Mouse (Mus musculus) spleen, embryonic (tissue): ENCODE measurements around the gene Usp12.

Experiments used
- CTCF ChIA-PET: fragments of 350-600 bp; sonication (Branson Sonifier 250); formaldehyde crosslinking; loops from one replicate; lab custom pipeline; 2022; lab: Charles Lee

Gene Usp12

DNA sequence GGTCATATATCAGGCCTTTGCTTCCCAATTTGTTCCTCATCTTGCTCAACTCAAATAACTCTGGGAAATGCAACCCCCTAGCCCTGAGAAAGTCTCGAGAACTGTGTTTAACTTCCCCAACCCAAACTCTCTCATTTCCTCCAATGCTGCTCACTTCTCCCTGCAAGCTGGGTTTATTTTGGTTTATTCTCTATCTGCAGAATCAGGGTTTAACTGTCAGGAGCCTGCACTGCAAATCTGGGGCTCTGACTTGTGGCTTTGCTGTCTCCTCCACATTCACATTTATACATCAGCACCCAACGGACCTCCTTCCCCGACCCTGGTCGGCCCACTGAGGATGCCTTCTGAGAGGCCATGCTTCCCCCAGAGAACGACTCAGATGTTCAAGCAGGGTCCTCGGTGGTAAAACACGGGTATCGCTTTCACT is 11.2 kb upstream of the Usp12 start:
- CTCF ChIA-PET: interaction anchor here (0.6 kb wide), 1 partner anchor 36 kb away, joined by 3 read pairs; no protein-coding TSS in a partner anchor

DNA sequence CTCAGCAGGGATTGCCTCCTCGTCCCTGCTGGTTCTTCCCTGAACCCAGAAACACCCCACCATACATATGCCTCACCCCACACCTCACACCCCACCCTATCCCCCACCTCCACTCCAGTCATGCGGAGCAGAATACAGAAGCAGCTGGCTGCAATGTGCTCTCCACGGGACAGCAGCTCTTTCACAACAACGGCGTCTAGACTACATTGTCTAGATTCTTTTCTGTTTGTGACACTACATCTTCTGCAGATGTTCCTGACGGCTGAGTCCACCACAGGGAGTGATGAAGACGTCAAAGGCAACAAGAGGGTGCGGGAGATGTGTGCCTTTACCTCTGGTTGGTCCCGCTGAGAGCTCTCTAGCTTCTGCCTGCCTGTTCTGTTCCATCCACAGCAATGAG is 3.2 kb upstream of the Usp12 start:
- CTCF ChIA-PET: no interaction called here

- CTCF ChIA-PET: no interaction called here
These were observed 922 bp upstream of the Usp12 start for GRCm38 (mm10) chr5:146795728-146796127.

GRCm38 (mm10) chr5:146794084-146794852 is 538 bp downstream of the Usp12 start:
- CTCF ChIA-PET: interaction anchor here (1.3 kb wide), 1 partner anchor 12 kb away, joined by 4 read pairs; no protein-coding TSS in a partner anchor

GRCm38 (mm10) chr5:146793630-146794083 is 1.1 kb downstream of the Usp12 start:
- CTCF ChIA-PET: interaction anchor here (1.3 kb wide), 1 partner anchor 11 kb away, joined by 4 read pairs; no protein-coding TSS in a partner anchor

DNA sequence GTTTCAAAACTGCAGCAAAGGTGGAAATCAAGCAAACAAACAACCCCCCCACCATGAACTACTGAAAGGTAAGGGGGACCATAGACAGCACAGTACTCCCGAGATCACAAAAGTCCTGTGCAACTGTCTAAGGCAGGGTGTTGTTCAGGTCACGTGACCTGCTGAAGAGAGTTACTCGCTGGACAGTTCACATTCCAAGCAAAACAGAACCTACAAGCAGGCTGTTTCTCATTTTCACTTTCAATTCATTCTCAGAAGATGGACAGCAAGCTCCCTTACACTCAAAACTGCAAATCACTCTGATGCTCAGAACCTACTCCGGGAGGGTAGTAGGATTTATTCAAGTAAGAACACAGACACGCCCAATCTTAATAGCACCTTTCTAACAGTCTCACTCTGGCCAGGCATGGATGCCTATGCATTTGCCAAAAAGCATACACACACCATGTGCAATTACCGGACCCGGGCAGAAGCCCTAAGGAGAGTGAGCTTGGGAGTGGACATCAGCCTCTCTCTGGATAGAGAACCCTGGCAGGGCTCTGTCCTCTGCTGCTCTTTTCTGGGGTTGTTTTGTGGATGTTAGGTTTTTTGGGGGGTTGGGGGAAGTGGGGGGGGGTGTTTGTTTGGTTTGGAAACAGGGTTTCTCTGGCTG is 2.5 kb downstream of the Usp12 start:
- CTCF ChIA-PET: interaction anchor here (0.9 kb wide), 1 partner anchor 36 kb away, joined by 19 read pairs; no protein-coding TSS in a partner anchor

DNA sequence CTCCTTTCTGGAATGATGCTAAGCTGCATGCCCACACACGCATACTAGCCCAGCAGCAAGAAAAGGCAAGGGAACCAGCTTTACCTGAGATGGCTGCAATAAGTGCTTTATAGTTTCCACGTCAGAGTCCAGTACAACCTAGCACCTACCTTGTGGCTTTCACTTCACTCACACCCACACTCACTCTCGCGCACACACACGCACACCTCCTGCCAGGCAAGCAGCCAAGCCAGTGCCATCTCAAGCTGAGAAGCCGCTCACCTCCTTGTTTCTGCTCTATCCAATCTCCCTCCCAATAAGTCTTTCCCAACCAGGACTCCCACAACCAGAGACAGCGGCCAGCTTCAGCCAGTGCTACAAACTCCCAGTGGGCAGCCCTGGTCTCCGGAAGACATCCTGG is 3.9 kb downstream of the Usp12 start:
- CTCF ChIA-PET: no interaction called here

DNA sequence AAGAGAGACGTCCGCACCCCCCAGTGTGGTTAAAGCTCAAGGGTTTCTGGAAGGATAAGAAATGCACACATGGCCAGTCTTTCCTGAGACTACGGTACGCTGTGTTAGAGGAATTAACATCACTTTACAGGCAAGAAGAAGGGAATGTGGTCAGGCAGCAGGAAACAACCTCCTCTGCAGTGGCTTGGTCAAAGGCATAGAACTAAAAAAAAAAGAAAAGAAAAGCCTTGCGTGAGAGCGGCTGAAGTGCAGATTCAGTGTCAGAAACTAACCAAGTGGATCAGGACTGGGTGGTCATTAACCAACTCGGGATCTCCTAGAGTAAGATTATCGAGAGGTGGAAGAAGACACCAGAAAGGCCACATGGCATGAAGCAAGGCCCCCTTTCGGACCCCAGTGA is 5.4 kb downstream of the Usp12 start:
- CTCF ChIA-PET: no interaction called here

DNA sequence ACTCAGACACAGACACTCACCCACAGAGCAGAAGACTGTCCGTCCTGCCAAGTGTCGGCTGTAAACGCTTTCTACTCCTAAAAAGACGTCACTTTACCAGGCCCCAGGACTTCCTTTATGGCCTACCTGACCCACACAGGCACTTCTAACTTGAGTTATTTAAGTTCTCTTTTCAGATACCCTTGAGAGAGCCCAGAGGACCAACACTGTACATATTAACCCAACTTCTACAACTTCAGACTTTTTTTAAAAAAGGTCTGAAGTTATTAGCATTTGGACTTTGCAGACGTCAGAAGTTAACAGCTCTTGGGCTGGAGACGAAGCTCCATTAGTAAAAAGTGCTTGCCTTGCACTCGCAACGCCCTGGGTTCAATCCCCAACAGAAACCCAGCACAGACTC is 8.7 kb downstream of the Usp12 start:
- CTCF ChIA-PET: no interaction called here

DNA sequence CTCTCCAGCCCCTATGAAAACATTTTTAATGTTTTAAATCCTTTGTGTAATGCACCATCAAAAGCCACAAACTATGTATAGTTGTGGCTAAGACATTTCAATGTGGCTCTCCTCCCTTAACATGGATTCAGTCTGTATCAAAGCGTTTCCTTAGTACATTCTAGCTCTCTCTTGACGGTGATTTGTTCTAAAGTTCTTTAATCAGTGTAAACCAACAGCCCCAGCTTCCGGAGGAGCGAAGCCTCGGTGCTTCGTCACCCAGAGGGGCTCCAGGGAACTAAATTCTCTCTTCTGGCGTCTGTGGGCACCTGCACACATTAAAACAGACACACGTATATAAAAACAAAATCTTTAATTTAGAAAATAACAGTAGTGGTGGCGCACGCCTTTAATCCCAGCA is 10.9 kb downstream of the Usp12 start:
- CTCF ChIA-PET: no interaction called here

DNA sequence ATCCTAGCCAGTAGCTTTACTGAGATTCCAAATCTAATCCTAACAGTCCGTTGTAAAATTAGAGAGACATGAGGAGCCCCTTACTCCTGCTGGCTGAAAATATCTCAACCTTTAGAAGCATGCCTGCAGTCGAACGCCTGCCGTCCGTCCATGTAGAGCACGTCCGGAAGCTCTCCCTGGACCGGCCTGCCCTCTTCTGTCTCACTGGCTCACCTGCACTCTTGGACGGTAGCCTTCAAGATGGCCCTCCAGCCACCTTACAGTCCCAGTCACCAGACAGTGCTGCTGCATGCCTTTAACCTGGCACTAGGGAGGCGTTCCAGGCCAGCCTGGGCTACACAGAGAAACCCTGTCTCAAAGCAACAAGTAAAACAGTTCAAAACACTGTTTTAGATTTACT is 11.5 kb downstream of the Usp12 start:
- CTCF ChIA-PET: interaction anchor here (1.4 kb wide), 1 partner anchor 11 kb away, joined by 4 read pairs; the partner anchor contains the start of gene Usp12

GRCm38 (mm10) chr5:146781663-146782062 is 13.1 kb downstream of the Usp12 start:
- CTCF ChIA-PET: interaction anchor here (1.4 kb wide), 1 partner anchor 13 kb away, joined by 4 read pairs; the partner anchor contains the start of gene Usp12

DNA sequence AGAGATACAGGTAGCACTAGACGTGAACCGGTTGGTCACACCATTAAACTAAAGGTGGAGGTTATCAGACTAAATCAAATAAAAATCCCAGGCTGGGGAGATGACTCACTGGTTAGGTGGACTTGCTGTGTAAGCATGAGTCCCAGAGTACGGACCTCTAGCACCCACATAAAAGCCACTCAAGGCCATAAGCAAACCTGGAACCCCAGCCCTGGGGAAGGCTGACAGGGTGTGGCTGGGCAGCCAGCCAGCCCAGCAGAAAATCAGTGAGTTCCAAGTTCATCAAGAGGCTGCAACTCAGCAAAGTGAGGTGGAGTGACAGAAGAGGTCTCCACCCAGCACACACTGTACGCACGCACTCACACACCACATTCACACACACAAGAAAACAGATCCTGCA is 14.9 kb downstream of the Usp12 start:
- CTCF ChIA-PET: interaction anchor here (0.5 kb wide), 1 partner anchor 10 kb away, joined by 4 read pairs; no protein-coding TSS in a partner anchor

DNA sequence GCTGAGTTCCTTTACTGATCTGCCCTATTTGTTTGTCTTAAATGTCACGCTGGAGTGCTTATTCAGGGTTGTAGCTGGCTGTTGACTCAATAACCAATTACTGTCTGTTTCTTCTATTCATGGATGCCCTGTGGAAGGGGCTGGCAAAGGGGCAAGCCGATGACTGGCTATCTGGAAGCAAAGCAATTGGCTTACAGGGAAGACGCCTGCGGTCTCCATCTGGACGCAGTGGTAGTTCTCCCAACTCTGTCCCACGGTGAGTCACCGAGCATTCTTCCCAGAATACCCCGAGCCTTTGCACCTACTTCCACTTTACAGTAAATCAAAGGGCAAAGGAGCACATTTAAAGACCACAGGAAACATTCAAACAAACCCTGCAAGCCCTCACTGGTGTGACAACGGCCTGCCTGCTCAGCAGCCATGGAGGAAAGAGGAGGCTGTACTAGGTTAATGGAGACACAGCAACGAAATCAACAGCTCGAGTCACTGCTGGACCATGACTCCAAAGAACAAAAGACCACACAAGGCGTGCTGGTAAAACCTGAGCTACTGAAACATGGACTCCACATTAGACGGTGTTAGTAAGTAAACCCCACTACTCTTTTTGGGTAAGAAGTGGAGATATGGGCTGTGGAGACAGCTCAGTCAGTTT is 17.7 kb downstream of the Usp12 start:
- CTCF ChIA-PET: interaction anchor here (0.6 kb wide), 2 partner anchors 96 to 639 kb away, joined by 3 to 5 read pairs; no protein-coding TSS in a partner anchor

- CTCF ChIA-PET: no interaction called here
These were observed 22.8 kb downstream of the Usp12 start for GRCm38 (mm10) chr5:146771982-146772381.

DNA sequence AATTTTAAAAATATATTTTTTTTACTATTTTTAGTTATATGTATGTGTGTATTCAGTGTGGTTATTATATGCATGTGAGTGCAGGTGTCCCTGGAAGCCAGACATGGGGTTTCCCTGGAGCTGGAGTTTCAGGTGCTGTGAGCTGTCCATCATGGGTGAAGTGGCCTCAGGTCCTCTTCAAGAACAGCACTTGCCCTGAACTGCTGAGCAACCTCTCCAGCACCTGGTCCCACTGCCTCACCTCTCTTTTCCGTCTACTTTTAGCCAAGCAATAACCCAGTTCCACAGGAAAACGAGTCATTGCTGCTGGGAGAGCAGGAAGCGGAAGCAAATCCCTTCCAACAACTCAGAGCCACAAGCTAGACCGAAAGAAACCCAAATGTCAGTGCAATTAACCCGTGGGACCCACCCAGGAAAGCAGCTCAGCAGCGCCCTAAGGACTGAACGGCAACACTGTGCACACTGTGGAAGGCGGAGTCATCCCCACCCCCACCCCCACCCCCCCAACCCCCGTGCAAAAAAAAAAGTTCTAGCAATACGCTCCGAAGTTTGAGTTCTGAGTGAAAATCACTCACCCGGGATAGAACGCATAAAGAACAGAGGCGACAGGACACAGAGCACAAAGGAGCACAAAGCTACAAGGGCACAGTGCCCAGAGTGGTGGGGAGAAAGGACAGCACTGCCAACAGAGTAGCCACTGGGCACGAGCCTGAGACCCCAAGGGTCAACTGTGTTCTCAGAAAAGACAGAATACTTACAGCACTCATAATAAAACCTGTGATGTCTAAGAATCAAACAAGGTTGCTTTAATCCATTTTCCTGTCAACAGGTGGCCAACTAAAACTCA is 24.6 kb downstream of the Usp12 start:
- CTCF ChIA-PET: no interaction called here

- CTCF ChIA-PET: no interaction called here
These were observed 29.0 kb downstream of the Usp12 start for GRCm38 (mm10) chr5:146765791-146766190.

- CTCF ChIA-PET: no interaction called here
These were observed 35.6 kb downstream of the Usp12 start for GRCm38 (mm10) chr5:146759159-146759558.

DNA sequence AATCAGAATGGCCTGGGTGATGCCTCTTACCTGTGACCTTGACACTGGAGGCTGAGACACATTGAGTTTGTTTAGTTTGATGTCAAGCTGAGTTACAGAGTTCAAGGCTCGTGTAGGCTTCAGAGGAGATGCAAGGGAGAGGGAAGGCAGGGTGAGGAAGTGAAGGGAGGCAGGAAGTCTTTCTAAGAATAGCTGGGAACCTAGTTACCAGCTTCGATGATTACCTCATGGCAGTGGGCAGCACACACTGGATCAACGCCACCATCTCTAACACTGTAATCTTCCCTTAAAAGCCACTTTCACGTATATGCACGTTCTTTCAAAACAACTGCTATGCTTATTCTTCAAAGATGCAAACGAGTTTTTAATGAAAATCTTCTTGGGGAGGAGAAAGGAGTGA is 36.9 kb downstream of the Usp12 start:
- CTCF ChIA-PET: no interaction called here

GRCm38 (mm10) chr5:146757316-146757715 is 37.5 kb downstream of the Usp12 start:
- CTCF ChIA-PET: no interaction called here

DNA sequence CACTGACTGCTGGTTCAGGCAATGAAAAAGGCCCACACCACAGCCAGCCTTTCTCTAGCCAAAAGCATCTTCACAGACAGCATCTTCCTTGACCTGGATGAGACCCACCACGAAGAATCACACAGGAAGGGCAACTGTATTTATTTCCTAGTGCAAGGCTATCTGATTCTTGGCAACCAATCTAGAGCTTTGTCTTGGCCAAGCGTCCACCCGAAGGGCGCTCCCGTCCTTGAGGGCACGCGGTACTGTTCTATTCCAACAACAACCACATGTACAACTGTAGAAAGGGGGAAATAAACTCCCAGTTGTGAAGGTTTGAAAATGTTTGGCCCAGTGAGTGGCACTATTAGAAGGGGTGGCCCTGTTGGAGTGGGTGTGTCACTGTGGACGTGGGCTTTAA is 41.6 kb downstream of the Usp12 start:
- CTCF ChIA-PET: no interaction called here
